Mouse (Mus musculus): ENCODE measurements around the gene Sec14l5. TPM values are rescaled to one million over a fixed set of nuclear protein-coding genes. Genes with fewer than 3 reads are reported as not detected.

Sec14l5 gene
- polyA plus RNA-seq, 1 experiment from 2014 or later: 0.81 TPM

GRCm38 (mm10) chr16:5139741-5140140, 7.2 kb upstream of the Sec14l5 start:
- ATAC-seq (ENCODE audit: insufficient read depth, low FRiP score, low TSS enrichment): no peak
- no peaks in the 10 kb centered on the region for H3K27me3 ChIP-seq (ENCODE audit: control insufficient read depth, insufficient read depth, low read length)
- WGBS: 37% methylated on average over 4 of the region's 4 CpGs

GRCm38 (mm10) chr16:5145570-5145969, 1.3 kb upstream of the Sec14l5 start:
- Histone ChIP-seq H3K9me3 (ENCODE audit: control insufficient read depth, low read length) (no peaks in the 10 kb centered on the region), H3K27ac (ENCODE audit: low read depth, low read length) (no peak overlapping the region), H3K27me3 (ENCODE audit: control insufficient read depth, insufficient read depth, low read length) (peaks cover 3% of the 10 kb centered on the region; the same call in 1 of the 2 replicates), H3K4me1 (ENCODE audit: control insufficient read depth, insufficient read depth, low read length) (0 out of 2 replicates have a peak, but pooled peaks cover 4% of the 10 kb centered on the region), H3K9ac (ENCODE audit: low read length) (no peak overlapping the region), H3K4me2 (ENCODE audit: low read depth) (no peak overlapping the region), H3K36me3 (ENCODE audit: control insufficient read depth, insufficient read depth, low read length) (no peaks in the 10 kb centered on the region), H3K4me3 (ENCODE audit: low read depth, low read length) (no peak overlapping the region)
- ATAC-seq (ENCODE audit: insufficient read depth, low FRiP score, low TSS enrichment): peak; percentile 41
- WGBS: 0% methylated on average over 7 of the region's 7 CpGs
- peak; percentile 82 for DNase-seq (ENCODE audit: low spot score)

More at GRCm38 (mm10) chr16:5139741-5140140, 7.2 kb upstream of the Sec14l5 start:
- Histone ChIP-seq H3K36me3 (ENCODE audit: control insufficient read depth, insufficient read depth, low read length) (no peaks in the 10 kb centered on the region), H3K4me1 (ENCODE audit: control insufficient read depth, insufficient read depth, low read length) (no peaks in the 10 kb centered on the region), H3K9me3 (ENCODE audit: control insufficient read depth, low read length) (no peaks in the 10 kb centered on the region), H3K9ac (ENCODE audit: low read length) (no peak overlapping the region), H3K4me2 (ENCODE audit: low read depth) (no peak overlapping the region), H3K4me3 (ENCODE audit: low read depth, low read length) (no peak overlapping the region), H3K27ac (ENCODE audit: low read depth, low read length) (no peak overlapping the region)
- DNase-seq (ENCODE audit: low spot score): no peak

GRCm38 (mm10) chr16:5146367-5147036, 407 bp upstream of the Sec14l5 start:
- peak; percentile 91 for ATAC-seq (ENCODE audit: insufficient read depth, low FRiP score, low TSS enrichment)
- Histone ChIP-seq H3K27me3 (ENCODE audit: control insufficient read depth, insufficient read depth, low read length) (peaks cover 3% of the 10 kb centered on the region; the same call in 1 of the 2 replicates), H3K4me1 (ENCODE audit: control insufficient read depth, insufficient read depth, low read length) (0 out of 2 replicates have a peak, but pooled peaks cover 4% of the 10 kb centered on the region), H3K9ac (ENCODE audit: low read length) (peak overlapping the region; percentile 57), H3K4me2 (ENCODE audit: low read depth) (peak overlapping the region; percentile 54), H3K27ac (ENCODE audit: low read depth, low read length) (no peak overlapping the region), H3K9me3 (ENCODE audit: control insufficient read depth, low read length) (no peaks in the 10 kb centered on the region), H3K36me3 (ENCODE audit: control insufficient read depth, insufficient read depth, low read length) (no peaks in the 10 kb centered on the region), H3K4me3 (ENCODE audit: low read depth, low read length) (peak overlapping the region; percentile 31)
- peak; percentile 82 for DNase-seq (ENCODE audit: low spot score)
- under 1% methylated on average over 26 of the region's 26 CpGs for WGBS

GRCm38 (mm10) chr16:5150544-5150943, 3.6 kb downstream of the Sec14l5 start:
- Histone ChIP-seq H3K9ac (ENCODE audit: low read length) (no peak overlapping the region), H3K27ac (ENCODE audit: low read depth, low read length) (no peak overlapping the region), H3K4me3 (ENCODE audit: low read depth, low read length) (no peak overlapping the region), H3K9me3 (ENCODE audit: control insufficient read depth, low read length) (no peaks in the 10 kb centered on the region), H3K36me3 (ENCODE audit: control insufficient read depth, insufficient read depth, low read length) (no peaks in the 10 kb centered on the region), H3K4me1 (ENCODE audit: control insufficient read depth, insufficient read depth, low read length) (0 out of 2 replicates have a peak, but pooled peaks cover 4% of the 10 kb centered on the region), H3K27me3 (ENCODE audit: control insufficient read depth, insufficient read depth, low read length) (peaks cover 3% of the 10 kb centered on the region; the same call in 1 of the 2 replicates), H3K4me2 (ENCODE audit: low read depth) (no peak overlapping the region)
- ATAC-seq (ENCODE audit: insufficient read depth, low FRiP score, low TSS enrichment) (no peak), DNase-seq (ENCODE audit: low spot score) (no peak)
- 62% methylated on average over 10 of the region's 10 CpGs for WGBS

- H3K27me3 ChIP-seq (ENCODE audit: control insufficient read depth, insufficient read depth, low read length): no peaks in the 10 kb centered on the region
- H3K4me3 ChIP-seq (ENCODE audit: low read depth, low read length): no peak overlapping the region
- H3K27ac ChIP-seq (ENCODE audit: low read depth, low read length): 0 out of 2 replicates have a peak overlapping the region, but pooled peaks have one; percentile 47
- H3K4me1 ChIP-seq (ENCODE audit: control insufficient read depth, insufficient read depth, low read length): no peaks in the 10 kb centered on the region
- H3K9me3 ChIP-seq (ENCODE audit: control insufficient read depth, low read length): no peaks in the 10 kb centered on the region
- no peak for DNase-seq (ENCODE audit: low spot score)
- WGBS: 52% methylated on average over 6 of the region's 6 CpGs
- H3K9ac ChIP-seq (ENCODE audit: low read length): no peak overlapping the region
- no peaks in the 10 kb centered on the region for H3K36me3 ChIP-seq (ENCODE audit: control insufficient read depth, insufficient read depth, low read length)
- H3K4me2 ChIP-seq (ENCODE audit: low read depth): no peak overlapping the region
- peak; percentile 38; the same call in 1 of the 2 replicates for ATAC-seq (ENCODE audit: insufficient read depth, low FRiP score, low TSS enrichment)
These were observed 6.6 kb downstream of the Sec14l5 start for GRCm38 (mm10) chr16:5153299-5154026.

GRCm38 (mm10) chr16:5155014-5155413, 8.1 kb downstream of the Sec14l5 start:
- 70% methylated on average over 3 of the region's 3 CpGs for WGBS
- no peak for ATAC-seq (ENCODE audit: insufficient read depth, low FRiP score, low TSS enrichment)
- Histone ChIP-seq H3K27ac (ENCODE audit: low read depth, low read length) (no peak overlapping the region), H3K4me1 (ENCODE audit: control insufficient read depth, insufficient read depth, low read length) (no peaks in the 10 kb centered on the region), H3K27me3 (ENCODE audit: control insufficient read depth, insufficient read depth, low read length) (no peaks in the 10 kb centered on the region), H3K4me3 (ENCODE audit: low read depth, low read length) (no peak overlapping the region), H3K9me3 (ENCODE audit: control insufficient read depth, low read length) (no peaks in the 10 kb centered on the region), H3K4me2 (ENCODE audit: low read depth) (no peak overlapping the region), H3K9ac (ENCODE audit: low read length) (no peak overlapping the region), H3K36me3 (ENCODE audit: control insufficient read depth, insufficient read depth, low read length) (no peaks in the 10 kb centered on the region)
- DNase-seq (ENCODE audit: low spot score): no peak

GRCm38 (mm10) chr16:5156495-5156894, 9.6 kb downstream of the Sec14l5 start:
- no peaks in the 10 kb centered on the region for H3K36me3 ChIP-seq (ENCODE audit: control insufficient read depth, insufficient read depth, low read length)
- H3K9ac ChIP-seq (ENCODE audit: low read length): no peak overlapping the region
- H3K27me3 ChIP-seq (ENCODE audit: control insufficient read depth, insufficient read depth, low read length): no peaks in the 10 kb centered on the region
- no peak overlapping the region for H3K4me3 ChIP-seq (ENCODE audit: low read depth, low read length)
- no peak for ATAC-seq (ENCODE audit: insufficient read depth, low FRiP score, low TSS enrichment)
- H3K9me3 ChIP-seq (ENCODE audit: control insufficient read depth, low read length): no peaks in the 10 kb centered on the region
- WGBS: 59% methylated on average over 2 of the region's 2 CpGs
- DNase-seq (ENCODE audit: low spot score): no peak
- no peak overlapping the region for H3K27ac ChIP-seq (ENCODE audit: low read depth, low read length)
- H3K4me2 ChIP-seq (ENCODE audit: low read depth): no peak overlapping the region
- H3K4me1 ChIP-seq (ENCODE audit: control insufficient read depth, insufficient read depth, low read length): no peaks in the 10 kb centered on the region

GRCm38 (mm10) chr16:5157113-5157512, 10.2 kb downstream of the Sec14l5 start:
- ATAC-seq (ENCODE audit: insufficient read depth, low FRiP score, low TSS enrichment) (no peak), DNase-seq (ENCODE audit: low spot score) (no peak)
- WGBS: 83% methylated on average over 3 of the region's 3 CpGs
- no peak overlapping the region for H3K27ac ChIP-seq (ENCODE audit: low read depth, low read length)
- H3K36me3 ChIP-seq (ENCODE audit: control insufficient read depth, insufficient read depth, low read length): no peaks in the 10 kb centered on the region
- H3K27me3 ChIP-seq (ENCODE audit: control insufficient read depth, insufficient read depth, low read length): no peaks in the 10 kb centered on the region
- no peak overlapping the region for H3K4me3 ChIP-seq (ENCODE audit: low read depth, low read length)
- no peak overlapping the region for H3K4me2 ChIP-seq (ENCODE audit: low read depth)
- no peak overlapping the region for H3K9ac ChIP-seq (ENCODE audit: low read length)
- H3K9me3 ChIP-seq (ENCODE audit: control insufficient read depth, low read length): no peaks in the 10 kb centered on the region
- H3K4me1 ChIP-seq (ENCODE audit: control insufficient read depth, insufficient read depth, low read length): no peaks in the 10 kb centered on the region
